Mouse (Mus musculus): ENCODE results near the gene P2rx3. TPM values are rescaled to one million over a fixed set of nuclear protein-coding genes. Genes with fewer than 3 reads are reported as not detected.
A peak's percentile ranks its signal among the peaks of the same experiment; 100 is the strongest.

Gene P2rx3
- total RNA-seq, 2 experiments from 2014 or later, result 0.40 to 0.43 TPM

- DNase-seq, result no peak
Measured at GRCm38 (mm10) chr2:84980188-84980587, 57.1 kb downstream of the P2rx3 start, which contains the start of gene Prg2. Prg2 (plus strand) TSS chr2:84980461.

GRCm38 (mm10) chr2:84975580-84975979 is 61.7 kb downstream of the P2rx3 start:
- no peak for DNase-seq

GRCm38 (mm10) chr2:84967318-84967991 is 69.8 kb downstream of the P2rx3 start:
- no peak for DNase-seq

- no peak for DNase-seq
Measured at GRCm38 (mm10) chr2:84964111-84964801, 73.0 kb downstream of the P2rx3 start.

GRCm38 (mm10) chr2:84962906-84963507 is 74.3 kb downstream of the P2rx3 start:
- no peak for DNase-seq

- no peak for DNase-seq
Measured at GRCm38 (mm10) chr2:84961901-84962300, 75.4 kb downstream of the P2rx3 start.

- DNase-seq, result peak; percentile 65
Measured at GRCm38 (mm10) chr2:84961300-84961699, 76.0 kb downstream of the P2rx3 start.

- DNase-seq, result no peak
Measured at GRCm38 (mm10) chr2:84958588-84959264, 78.5 kb downstream of the P2rx3 start.

GRCm38 (mm10) chr2:84956274-84956673 is 81.0 kb downstream of the P2rx3 start:
- peak; percentile 32 for DNase-seq

- no peak for DNase-seq
Measured at GRCm38 (mm10) chr2:84955435-84955834, 81.8 kb downstream of the P2rx3 start.

GRCm38 (mm10) chr2:84952693-84953092 is 84.6 kb downstream of the P2rx3 start:
- DNase-seq, result no peak

- DNase-seq, result no peak
Measured at GRCm38 (mm10) chr2:84952251-84952650, 85.0 kb downstream of the P2rx3 start.

- no peak for DNase-seq
Measured at GRCm38 (mm10) chr2:84951027-84951426, 86.2 kb downstream of the P2rx3 start.

- no peak for DNase-seq
Measured at GRCm38 (mm10) chr2:84948721-84949120, 88.5 kb downstream of the P2rx3 start.

Other genes with a start within 250 kb of the P2rx3 start
- 1 to 10 TPM; 4.2 to 8.1 TPM for gene Ube2l6, start 238.6 kb downstream of the P2rx3 start, total RNA-seq (2021)
- gene Smtnl1, start 214.8 kb downstream of the P2rx3 start, total RNA-seq (2021), result 100 to 1,000 TPM; 101 to 105 TPM
- 10 to 100 TPM; 49.3 to 51.3 TPM for gene Timm10, start 210.5 kb downstream of the P2rx3 start, total RNA-seq (2021)
- gene Slc43a1, start 198.6 kb downstream of the P2rx3 start, total RNA-seq (2021), result 1 to 10 TPM; 7.7 to 8.4 TPM
- under 1 TPM; 0.43 to 0.54 TPM for gene Rtn4rl2, start 150.8 kb downstream of the P2rx3 start, total RNA-seq (2021)
- gene Slc43a3, start 100.9 kb downstream of the P2rx3 start, total RNA-seq (2021), result 10 to 100 TPM; 22.9 to 23.4 TPM
- not detected for gene Prg2, start 57.0 kb downstream of the P2rx3 start, total RNA-seq (2021)
- not detected for gene Prg3, start 49.2 kb downstream of the P2rx3 start, total RNA-seq (2021)
- gene Ssrp1, start 228 bp downstream of the P2rx3 start, total RNA-seq (2021), result 10 to 100 TPM; 25.5 to 28.3 TPM
- 10 to 100 TPM; 26.0 to 29.1 TPM for gene Tnks1bp1, start 10.6 kb upstream of the P2rx3 start, total RNA-seq (2021)
- gene Aplnr, start 98.8 kb upstream of the P2rx3 start, total RNA-seq (2021), result 10 to 100 TPM; 13.7 to 16.9 TPM
- 1 to 10 TPM in 1 of 2 experiments, under 1 TPM in 1; 0.59 to 1.8 TPM for gene Lrrc55, start 159.7 kb upstream of the P2rx3 start, total RNA-seq (2021)